Mouse (Mus musculus) CH12.LX (cell line): ENCODE data around the gene Bean1. TPM values are rescaled to one million over a fixed set of nuclear protein-coding genes. Genes with fewer than 3 reads are reported as not detected.
A peak's percentile ranks its signal among the peaks of the same experiment; 100 is the strongest.

Source experiments
- DNase-seq: peaks from one replicate; pipeline ENCODE4 v3.0.0-alpha.2; 2013; ENCODE audit errors: extremely low read depth
- H3K27ac ChIP-seq: 2 replicates; pipeline ENCODE4 v1.5.1; 2012; ENCODE audit warnings: low read depth, mild to moderate bottlenecking, control low read depth, moderate library complexity; ENCODE audit not compliant: insufficient read depth
- H3K27me3 ChIP-seq: replicated peaks from 2 replicates; pipeline ENCODE3; 2012; ENCODE audit warnings: inconsistent platforms
- H3K36me3 ChIP-seq, 2 experiments: replicated peaks in 1 of 2; 2 replicates each; pipeline versions ENCODE3 to v1.6.1; 2012; ENCODE audit warnings: inconsistent platforms in 1 of 2, low read length in 1 of 2, mild to moderate bottlenecking in 1 of 2, mixed read lengths in 1 of 2, moderate library complexity in 1 of 2; ENCODE audit not compliant: control insufficient read depth in 1 of 2, insufficient read depth in 1 of 2
- H3K4me1 ChIP-seq, 2 experiments: 2 replicates each; pipeline ENCODE4 v1.6.1; 2012; ENCODE audit warnings: inconsistent platforms in 1 of 2, moderate library complexity in 1 of 2; ENCODE audit not compliant: insufficient read depth in 2 of 2, control insufficient read depth in 1 of 2
- H3K4me2 ChIP-seq: 2 replicates; pipeline ENCODE4 v1.6.1; 2012; ENCODE audit warnings: low read depth, mild to moderate bottlenecking, control low read depth; ENCODE audit not compliant: poor library complexity, insufficient read depth, severe bottlenecking
- H3K4me3 ChIP-seq, 3 experiments: fragments of 150-350 bp in 1 of 3; sonication (generic) in 1 of 3; replicated peaks in 1 of 3; 2 replicates each; pipeline versions ENCODE3 to v1.5.1; 2011 to 2012; ENCODE audit warnings: low read depth in 2 of 3, low read length in 2 of 3, mild to moderate bottlenecking in 2 of 3, moderate library complexity in 2 of 3, control low read depth in 1 of 3, improper control_type of control experiment in 1 of 3, inconsistent platforms in 1 of 3, mixed read lengths in 1 of 3; ENCODE audit not compliant: poor library complexity in 1 of 3
- H3K79me2 ChIP-seq: replicated peaks from 2 replicates; pipeline ENCODE4 v1.6.1; 2012; ENCODE audit warnings: mild to moderate bottlenecking, moderate library complexity; ENCODE audit not compliant: control insufficient read depth, poor library complexity, insufficient read depth, severe bottlenecking; ENCODE audit errors: extremely low read depth
- H3K9ac ChIP-seq: 2 replicates; pipeline ENCODE4 v1.6.1; 2012; ENCODE audit warnings: low read depth, mild to moderate bottlenecking, control low read depth, moderate library complexity; ENCODE audit not compliant: insufficient read depth
- H3K9me3 ChIP-seq: replicated peaks from 2 replicates; pipeline ENCODE3; 2012; ENCODE audit warnings: low read length, inconsistent platforms, mixed read lengths
- BHLHE40 ChIP-seq: IDR thresholded peaks from 2 replicates; pipeline ENCODE4 v1.6.1; 2011; ENCODE audit warnings: mild to moderate bottlenecking, low read depth, low read length, improper control_type of control experiment
- CTCF ChIP-seq, 2 experiments: IDR thresholded peaks in 1 of 2; conservative IDR thresholded peaks in 1 of 2; 2 replicates each; pipeline ENCODE4 v1.5.1; 2011 to 2012; ENCODE audit warnings: low read depth in 2 of 2, low read length in 2 of 2, improper control_type of control experiment in 1 of 2, inconsistent platforms in 1 of 2, mild to moderate bottlenecking in 1 of 2, moderate library complexity in 1 of 2
- ELF1 ChIP-seq: IDR thresholded peaks from 2 replicates; pipeline ENCODE4 v1.6.1; 2014; ENCODE audit warnings: low read depth, mild to moderate bottlenecking, inconsistent platforms, low read length, improper control_type of control experiment
- HCFC1 ChIP-seq: IDR thresholded peaks from 2 replicates; pipeline ENCODE4 v1.6.1; 2012; ENCODE audit warnings: low read depth, mild to moderate bottlenecking, inconsistent platforms, low read length, improper control_type of control experiment
- JUN ChIP-seq: IDR thresholded peaks from 2 replicates; pipeline ENCODE4 v1.6.1; 2011; ENCODE audit warnings: low read depth, mild to moderate bottlenecking, low read length, improper control_type of control experiment, moderate library complexity; ENCODE audit not compliant: insufficient read depth
- JUND ChIP-seq: conservative IDR thresholded peaks from 2 replicates; pipeline ENCODE4 v1.6.1; 2011; ENCODE audit warnings: low read depth, low read length, improper control_type of control experiment
- MAX ChIP-seq: IDR thresholded peaks from 2 replicates; pipeline ENCODE4 v1.6.1; 2011; ENCODE audit warnings: low read length, improper control_type of control experiment
- MEF2A ChIP-seq: IDR thresholded peaks from 2 replicates; pipeline ENCODE4 v1.6.1; 2014; ENCODE audit warnings: low read depth, mild to moderate bottlenecking, inconsistent platforms, low read length, improper control_type of control experiment, borderline replicate concordance
- MYC ChIP-seq: IDR thresholded peaks from 2 replicates; pipeline ENCODE4 v1.6.1; 2011; ENCODE audit warnings: low read depth, mild to moderate bottlenecking, improper control_type of control experiment, low read length
- NELFE ChIP-seq: IDR thresholded peaks from 2 replicates; pipeline ENCODE4 v1.6.1; 2011; ENCODE audit warnings: low read depth, low read length, improper control_type of control experiment
- PAX5 ChIP-seq: IDR thresholded peaks from 2 replicates; pipeline ENCODE4 v1.6.1; 2012; ENCODE audit warnings: low read length, inconsistent platforms, mixed read lengths
- POLR2A ChIP-seq: IDR thresholded peaks from 2 replicates; pipeline ENCODE4 v1.6.1; 2011; ENCODE audit warnings: low read depth, mild to moderate bottlenecking, improper control_type of control experiment, low read length
- POLR2AphosphoS2 ChIP-seq: IDR thresholded peaks from 2 replicates; pipeline ENCODE4 v1.6.1; 2011; ENCODE audit warnings: low read depth, low read length, improper control_type of control experiment
- TCF12 ChIP-seq: IDR thresholded peaks from 2 replicates; pipeline ENCODE4 v1.6.1; 2014; ENCODE audit warnings: low read depth, mild to moderate bottlenecking, inconsistent platforms, low read length, improper control_type of control experiment
- UBTF ChIP-seq: IDR thresholded peaks from 2 replicates; pipeline ENCODE4 v1.6.1; 2012; ENCODE audit warnings: low read depth, mild to moderate bottlenecking, inconsistent platforms, low read length, improper control_type of control experiment, moderate library complexity
- USF1 ChIP-seq: IDR thresholded peaks from 2 replicates; pipeline ENCODE4 v1.6.1; 2014; ENCODE audit warnings: low read depth, mild to moderate bottlenecking, inconsistent platforms, low read length, improper control_type of control experiment
- ZMIZ1 ChIP-seq: IDR thresholded peaks from 2 replicates; pipeline ENCODE4 v1.6.1; 2012; ENCODE audit warnings: low read depth, mild to moderate bottlenecking, inconsistent platforms, low read length, improper control_type of control experiment
- dilution Hi-C: fragments of 300-500 bp; cut with MboI; formaldehyde crosslinking; loops from 2 replicates; pipeline ENCODE4 v1.14.3; 2020; ENCODE audit warnings: low sequenced_read_pairs; ENCODE audit not compliant: extremely low pct_unique_long_range_greater_than_20kb, extremely low pct_ligation_motif_present
- in situ Hi-C: fragments of 300-500 bp; cut with MboI; formaldehyde crosslinking; loops from 3 replicates; pipeline ENCODE4 v1.14.3; 2019; ENCODE audit warnings: low sequenced_read_pairs, low pct_ligation_motif_present, low pct_unique_long_range_greater_than_20kb, mixed read lengths
- polyA plus RNA-seq: library from polyadenylated mRNA; unstranded; fragments of >175 nt; gene quantifications from 2 replicates; pipeline ENCODE4 v1.2.1, GENCODE M21; 2012; ENCODE audit warnings: low read depth; ENCODE audit not compliant: insufficient read length
- total RNA-seq, 2 experiments: library from RNA; depleted of rRNA; stranded (reverse); fragments of 300-350 nt in 1 of 2; fragments of >200 nt in 1 of 2; gene quantifications; 2 replicates each; pipeline ENCODE4 v1.2.3; 2012 to 2014

The Bean1 gene
- total and polyA plus RNA-seq, 3 experiments, result not detected

GRCm38 (mm10) chr8:104247908-104248275 lies 77.7 kb downstream of the Bean1 start:
- Histone ChIP-seq H3K27me3 (no peaks in the 10 kb centered on the region), H3K27ac (peak overlapping the region; percentile 89), H3K4me3 (peak overlapping the region; percentile 65 to 92 (median 87)), H3K9ac (peak overlapping the region; percentile 94), H3K9me3 (no peaks in the 10 kb centered on the region), H3K4me2 (peak overlapping the region; percentile 92), H3K79me2 (peaks cover 2% of the 10 kb centered on the region; the same call in 1 of the 2 replicates), H3K4me1 (peaks cover 6 to 46% of the 10 kb centered on the region in 2 experiments), H3K36me3 (peaks cover 3 to 19% of the 10 kb centered on the region in 2 experiments)
- dilution Hi-C loops, result no loop called here
- no peak for TF ChIP-seq CTCF (conservative IDR thresholded peaks at IDR 0.05 in 1 of 2, IDR thresholded peaks at IDR 0.05 in 1 of 2; ENCODE audit: low read depth in 2 of 2, low read length in 2 of 2)
- no peak for TF ChIP-seq USF1
- TF ChIP-seq JUN, result no peak
- TF ChIP-seq POLR2AphosphoS2, result no peak
- TF ChIP-seq PAX5, result no peak
- no peak for TF ChIP-seq MAX
- in situ Hi-C loops, result loop anchor here (10.0 kb wide), 1 partner anchor 87 kb away; the partner anchor contains the start of gene Cmtm3
- peak; percentile 45 for DNase-seq

- TF ChIP-seq HCFC1 (peak; percentile 68), MEF2A (no peak), POLR2A (peak; percentile 87), NELFE (peak; percentile 80), JUND (no peak), ELF1 (peak; percentile 63), BHLHE40 (0 out of 2 replicates have a peak, but pooled peaks have one; percentile 13), UBTF (no peak), MYC (no peak), TCF12 (peak; percentile 63), ZMIZ1 (peak; percentile 71)
- H3K4me1 ChIP-seq, result peaks cover 7 to 49% of the 10 kb centered on the region in 2 experiments
- peaks cover 2% of the 10 kb centered on the region; the same call in 1 of the 2 replicates for H3K79me2 ChIP-seq
- DNase-seq, result peak; percentile 90
- dilution Hi-C loops, result no loop called here
- in situ Hi-C loops, result loop anchor here (10.0 kb wide), 1 partner anchor 87 kb away; the partner anchor contains the start of gene Cmtm3
- H3K27me3 ChIP-seq, result no peaks in the 10 kb centered on the region
- peak within 1 kb of the TSS; percentile 97 for H3K27ac ChIP-seq
- peak within 1 kb of the TSS; percentile 94 for H3K9ac ChIP-seq
- H3K36me3 ChIP-seq, result peaks cover 3 to 17% of the 10 kb centered on the region in 2 experiments
- peak within 1 kb of the TSS; percentile 92 for H3K4me2 ChIP-seq
- H3K9me3 ChIP-seq, result no peaks in the 10 kb centered on the region
- H3K4me3 ChIP-seq, result peak within 1 kb of the TSS; percentile 65 to 92 (median 87)
Observed at GRCm38 (mm10) chr8:104248276-104248675, 78.0 kb downstream of the Bean1 start, which contains the start of gene Tk2. Tk2 (minus strand) TSS chr8:104248558.
